Mouse (Mus musculus): ENCODE results near the gene Supt5.

DNA sequence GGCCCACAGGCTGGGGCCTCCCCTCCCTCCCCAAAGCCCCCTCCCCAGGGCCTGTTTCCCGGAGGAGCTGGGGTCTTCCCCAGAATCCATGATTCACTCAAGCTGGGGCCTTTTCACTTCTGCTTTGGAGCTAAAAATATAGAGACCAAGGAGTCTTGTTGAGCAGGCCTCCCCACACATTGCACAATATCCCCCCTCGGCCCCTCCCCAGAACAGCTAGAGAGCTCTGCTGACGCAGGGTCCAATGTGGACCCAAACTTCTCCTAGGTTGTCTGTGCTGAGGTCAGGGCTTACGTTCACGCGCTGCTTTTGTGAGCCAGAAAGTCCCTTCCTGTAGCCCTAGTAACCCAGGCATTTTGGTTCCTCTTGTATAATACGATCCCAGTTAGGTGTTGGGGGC lies 47.5 kb upstream of the Supt5 start:
- TF ChIP-seq CTCF (conservative IDR thresholded peaks at IDR 0.05 in 1 of 2, IDR thresholded peaks at IDR 0.05 in 1 of 2; ENCODE audit: low read depth in 2 of 2, low read length in 2 of 2) = no peak
- TF ChIP-seq EP300 (IDR thresholded peaks at IDR 0.05; ENCODE audit: low read length) = no peak
